Mouse (Mus musculus) E14TG2a.4 (cell line): ENCODE measurements around the gene Cct8l1.

ENCODE experiments used
- H3K27me3 ChIP-seq: 2 replicates; pipeline ENCODE4 v1.6.1; 2014; ENCODE audit warnings: low read length, control low read depth; ENCODE audit not compliant: insufficient read depth
- H3K36me3 ChIP-seq: 2 replicates; pipeline ENCODE4 v1.6.1; 2014; ENCODE audit warnings: low read length, control low read depth; ENCODE audit not compliant: insufficient read depth
- H3K4me1 ChIP-seq: replicated peaks from 2 replicates; pipeline ENCODE4 v1.6.1; 2014; ENCODE audit warnings: low read depth, low read length, control low read depth
- H3K4me3 ChIP-seq: replicated peaks from 2 replicates; pipeline ENCODE4 v1.5.1; 2014; ENCODE audit warnings: mild to moderate bottlenecking, low read length
- H3K9me3 ChIP-seq: 2 replicates; pipeline ENCODE4 v1.6.1; 2014; ENCODE audit warnings: low read length, control low read depth
- CTCF ChIP-seq: conservative IDR thresholded peaks from 2 replicates; pipeline ENCODE4 v1.5.1; 2014; ENCODE audit warnings: low read length
- NANOG ChIP-seq: IDR thresholded peaks from 2 replicates; pipeline ENCODE4 v1.6.1; 2014; ENCODE audit warnings: borderline replicate concordance, low read length, mixed read lengths
- POU5F1 ChIP-seq: IDR thresholded peaks from 2 replicates; pipeline ENCODE4 v1.6.1; 2014; ENCODE audit warnings: low read length, borderline replicate concordance

Gene Cct8l1

DNA sequence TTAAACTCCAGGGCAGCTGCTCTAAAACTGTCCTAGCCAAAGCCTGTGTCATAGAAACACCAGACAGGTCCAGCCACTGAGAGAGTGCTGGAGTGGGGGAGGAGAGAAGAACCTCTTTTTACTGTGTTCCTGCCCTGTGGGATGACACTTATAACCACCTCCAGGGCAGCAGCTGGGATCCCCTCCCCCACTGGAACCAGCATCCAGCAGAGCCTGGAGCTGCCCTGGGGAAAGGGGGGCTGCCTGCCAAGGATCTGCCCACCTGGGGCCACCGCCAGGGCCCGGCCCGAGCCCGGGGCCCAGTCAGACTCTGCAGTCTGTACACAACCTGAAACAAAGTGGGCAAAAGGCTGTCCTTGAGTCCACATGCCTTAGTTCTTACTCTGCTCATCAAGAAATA, 11.1 kb downstream of the Cct8l1 start:
- Histone ChIP-seq H3K27me3 (no peaks in the 10 kb centered on the region), H3K9me3 (no peaks in the 10 kb centered on the region), H3K4me3 (peak overlapping the region; percentile 86), H3K36me3 (no peaks in the 10 kb centered on the region), H3K4me1 (peaks cover 65% of the 10 kb centered on the region)
- TF ChIP-seq NANOG (no peak), CTCF (no peak), POU5F1 (no peak)

- Histone ChIP-seq H3K36me3 (no peaks in the 10 kb centered on the region), H3K27me3 (no peaks in the 10 kb centered on the region), H3K9me3 (no peaks in the 10 kb centered on the region), H3K4me3 (peak overlapping the region; percentile 86), H3K4me1 (peaks cover 75% of the 10 kb centered on the region)
- TF ChIP-seq POU5F1 (no peak), NANOG (no peak; the same call in 1 of the 2 replicates), CTCF (no peak)
Measured at GRCm38 (mm10) chr5:25527971-25528370, 12.1 kb downstream of the Cct8l1 start.

DNA sequence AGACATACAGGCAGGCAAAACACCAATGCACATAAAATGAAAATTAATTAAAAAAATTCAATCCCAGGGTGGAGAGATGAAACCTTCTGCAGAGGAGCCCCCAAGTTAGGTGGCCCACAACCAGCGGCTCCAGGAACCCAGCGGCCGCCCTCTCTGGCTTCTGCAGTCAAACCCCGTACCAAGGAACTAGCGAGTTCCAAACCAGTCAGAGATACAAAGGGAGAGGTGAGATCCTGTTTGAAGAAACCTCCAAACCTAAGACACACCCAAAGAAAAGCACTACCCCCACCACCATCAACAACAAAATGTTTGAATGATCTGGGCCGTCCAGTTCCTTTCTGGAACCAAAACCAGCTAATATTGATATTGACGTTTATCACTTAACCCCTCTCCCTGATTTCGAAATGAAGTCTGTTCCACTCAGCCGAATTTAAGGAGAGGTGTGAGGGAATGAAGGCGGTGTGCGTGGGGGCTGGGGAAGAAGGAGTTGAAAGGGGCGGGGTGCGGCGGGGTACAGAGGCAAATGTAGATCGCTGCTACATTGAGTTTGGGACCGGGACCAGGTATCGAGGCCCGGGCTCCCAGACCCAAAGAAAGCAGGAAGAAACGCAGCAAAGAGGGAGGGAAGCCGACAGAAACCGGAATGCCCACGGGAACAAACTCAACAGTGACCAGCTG, 13.1 kb downstream of the Cct8l1 start:
- Histone ChIP-seq H3K4me1 (peaks cover 78% of the 10 kb centered on the region), H3K9me3 (no peaks in the 10 kb centered on the region), H3K36me3 (no peaks in the 10 kb centered on the region), H3K27me3 (no peaks in the 10 kb centered on the region), H3K4me3 (peak overlapping the region; percentile 86)
- TF ChIP-seq POU5F1: no peak
- no peak for TF ChIP-seq NANOG
- TF ChIP-seq CTCF: no peak

DNA sequence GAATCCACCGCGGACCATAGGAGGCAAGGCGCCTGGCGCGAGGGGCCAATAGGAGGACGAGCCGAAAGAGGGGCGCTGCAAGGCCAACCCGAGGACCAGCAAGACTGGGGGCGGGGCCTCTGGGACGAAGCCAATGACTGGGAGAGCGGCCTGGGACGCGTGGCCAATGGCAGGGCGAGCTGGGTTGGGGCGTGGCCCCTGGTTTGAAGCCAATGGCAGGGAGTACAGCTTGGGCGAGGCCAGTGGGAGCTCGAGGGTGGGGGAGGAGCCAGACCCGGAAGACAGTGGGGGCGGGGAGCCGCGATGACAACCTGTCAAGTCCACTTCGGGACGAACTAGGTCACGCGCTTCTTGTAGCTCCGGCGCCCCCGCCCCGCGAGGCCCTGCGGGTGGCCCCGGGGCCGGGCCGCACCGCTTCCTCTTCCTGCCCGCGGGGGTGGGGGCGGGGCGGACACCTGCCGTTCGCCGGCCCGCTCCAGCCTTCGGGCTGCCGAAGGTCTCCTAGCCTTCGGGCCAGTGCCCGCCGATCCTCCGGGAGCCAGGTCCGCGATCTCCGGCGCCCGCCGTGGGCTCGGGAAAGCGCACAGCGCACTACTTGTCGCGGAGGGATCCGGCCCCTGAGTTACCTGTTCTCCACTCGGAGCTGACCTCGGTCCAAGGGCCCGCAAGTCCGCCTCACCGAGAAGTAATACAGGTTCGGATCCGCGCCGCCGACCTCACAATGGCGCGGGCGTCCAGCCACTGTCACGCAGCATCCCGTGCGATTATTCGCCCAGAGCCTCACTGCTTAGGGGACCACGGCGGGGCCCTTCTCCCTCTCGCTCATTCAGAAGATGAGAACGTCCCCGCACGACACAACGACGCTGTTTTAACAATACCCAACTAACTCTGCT, 13.9 kb downstream of the Cct8l1 start:
- Histone ChIP-seq H3K4me1 (peaks cover 78% of the 10 kb centered on the region), H3K27me3 (no peaks in the 10 kb centered on the region), H3K4me3 (peak overlapping the region; percentile 86), H3K9me3 (no peaks in the 10 kb centered on the region), H3K36me3 (no peaks in the 10 kb centered on the region)
- no peak for TF ChIP-seq NANOG
- TF ChIP-seq CTCF: no peak
- no peak for TF ChIP-seq POU5F1

- no peaks in the 10 kb centered on the region for H3K36me3 ChIP-seq
- peak overlapping the region; percentile 86 for H3K4me3 ChIP-seq
- no peaks in the 10 kb centered on the region for H3K9me3 ChIP-seq
- TF ChIP-seq CTCF (no peak), NANOG (no peak), POU5F1 (no peak)
- peaks cover 76% of the 10 kb centered on the region for H3K4me1 ChIP-seq
- H3K27me3 ChIP-seq: no peaks in the 10 kb centered on the region
Measured at GRCm38 (mm10) chr5:25530629-25531028, 14.8 kb downstream of the Cct8l1 start.

DNA sequence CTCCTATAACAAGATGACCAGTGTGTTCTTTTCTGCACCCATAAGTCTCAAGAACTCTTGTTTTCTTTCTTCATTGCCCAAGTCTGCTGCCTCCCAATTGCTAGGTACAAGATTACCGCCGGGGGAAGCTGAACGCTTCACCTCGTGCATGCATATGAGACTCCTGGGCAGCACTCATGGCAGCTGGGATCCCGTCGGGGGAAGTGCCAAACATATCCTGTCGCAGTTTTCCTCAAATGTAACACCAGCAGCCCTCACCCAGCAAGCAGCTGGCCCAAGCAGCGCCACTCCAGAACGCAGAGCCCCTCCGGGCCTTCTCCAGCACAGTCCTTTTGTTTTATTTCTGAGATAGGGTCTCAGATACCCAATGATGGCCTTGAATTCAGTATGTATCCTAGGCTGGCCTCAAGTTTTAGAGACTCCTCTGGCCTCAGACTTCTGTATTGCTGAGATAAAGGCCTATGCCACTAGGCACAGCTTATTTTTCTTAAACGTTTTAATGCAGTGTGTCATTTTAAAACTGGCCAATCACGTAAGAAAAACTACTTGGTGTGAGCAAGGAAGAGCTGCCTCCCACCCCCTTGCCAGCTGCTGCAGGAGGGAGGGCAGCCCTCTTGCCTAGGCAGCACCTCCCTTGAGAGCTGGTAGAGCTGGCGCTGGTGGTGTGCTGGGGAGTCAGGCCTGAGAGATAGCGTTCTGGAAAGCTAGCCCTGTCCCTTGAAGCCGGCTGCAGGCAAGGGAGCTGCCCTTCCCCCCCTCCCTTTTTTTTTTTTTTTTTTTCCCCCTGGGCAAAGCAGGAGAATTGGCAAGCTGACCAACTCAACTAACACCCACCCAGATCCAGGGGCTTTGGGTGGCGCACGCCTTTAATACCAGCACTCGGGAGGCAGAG, 16.6 kb downstream of the Cct8l1 start:
- Histone ChIP-seq H3K4me3 (peak overlapping the region; percentile 60), H3K27me3 (no peaks in the 10 kb centered on the region), H3K9me3 (no peaks in the 10 kb centered on the region), H3K36me3 (no peaks in the 10 kb centered on the region), H3K4me1 (peaks cover 75% of the 10 kb centered on the region)
- no peak for TF ChIP-seq POU5F1
- no peak for TF ChIP-seq CTCF
- TF ChIP-seq NANOG: no peak

DNA sequence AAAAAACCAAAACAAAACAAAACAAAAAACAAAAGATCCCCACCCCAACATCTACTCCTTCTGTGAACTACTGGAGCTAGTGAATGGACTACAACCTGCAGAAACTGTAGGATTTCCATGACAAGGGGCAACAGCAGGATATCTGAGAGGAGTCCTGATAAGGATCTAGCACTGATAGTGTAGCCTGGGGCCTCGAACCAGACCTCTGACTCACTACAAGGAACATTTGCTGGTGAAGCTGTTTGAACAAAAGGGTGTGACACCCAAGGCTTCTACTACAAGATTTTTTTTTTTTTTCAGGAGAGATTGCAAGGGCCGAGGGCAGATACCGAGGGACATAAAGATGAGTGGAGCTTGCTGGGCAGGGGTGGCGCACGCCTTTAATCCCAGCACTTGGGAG, 17.4 kb downstream of the Cct8l1 start:
- TF ChIP-seq POU5F1: peak; percentile 95
- TF ChIP-seq CTCF: no peak
- TF ChIP-seq NANOG: peak; percentile 84
- Histone ChIP-seq H3K9me3 (no peaks in the 10 kb centered on the region), H3K4me3 (no peak overlapping the region), H3K4me1 (peaks cover 75% of the 10 kb centered on the region), H3K36me3 (no peaks in the 10 kb centered on the region), H3K27me3 (no peaks in the 10 kb centered on the region)

- Histone ChIP-seq H3K36me3 (no peaks in the 10 kb centered on the region), H3K9me3 (no peaks in the 10 kb centered on the region), H3K4me3 (peak overlapping the region; percentile 71), H3K27me3 (no peaks in the 10 kb centered on the region), H3K4me1 (peaks cover 65% of the 10 kb centered on the region)
- TF ChIP-seq POU5F1 (no peak), NANOG (no peak), CTCF (no peak)
Measured at GRCm38 (mm10) chr5:25535566-25535965, 19.7 kb downstream of the Cct8l1 start.
